Mouse (Mus musculus) heart, postnatal 0 days (tissue): ENCODE measurements around the gene Ick. TPM values are rescaled to one million over a fixed set of nuclear protein-coding genes. Genes with fewer than 3 reads are reported as not detected.

Source experiments
- ATAC-seq: fragments of 200-750 bp; cut with Nextera tagmentation; 2 replicates; pipeline ENCODE4 v1.8.0; 2017; ENCODE audit warnings: low read depth, moderate number of reproducible peaks, moderate library complexity; ENCODE audit not compliant: insufficient read depth
- DNase-seq: peaks from one replicate; pipeline ENCODE4 v3.0.0-alpha.2; 2016; ENCODE audit warnings: low spot score
- H3K27ac ChIP-seq: fragments of 300-500 bp; sonication (generic); 2 replicates; pipeline ENCODE4 v1.5.1; 2014; ENCODE audit warnings: low read depth, mild to moderate bottlenecking
- H3K27me3 ChIP-seq: fragments of 300-500 bp; sonication (generic); 2 replicates; pipeline ENCODE4 v1.6.1; 2014; ENCODE audit warnings: low read length, mixed read lengths; ENCODE audit not compliant: control insufficient read depth, insufficient read depth
- H3K36me3 ChIP-seq: fragments of 300-500 bp; sonication (generic); replicated peaks from 2 replicates; pipeline ENCODE4 v1.6.1; 2014; ENCODE audit warnings: low read length, mixed read lengths; ENCODE audit not compliant: control insufficient read depth, insufficient read depth
- H3K4me1 ChIP-seq: fragments of 300-500 bp; sonication (generic); 2 replicates; pipeline ENCODE4 v1.6.1; 2014; ENCODE audit warnings: antibody characterized with exemption; ENCODE audit not compliant: control insufficient read depth, insufficient read depth
- H3K4me2 ChIP-seq: fragments of 300-500 bp; sonication (generic); 2 replicates; pipeline ENCODE4 v1.6.1; 2014; ENCODE audit warnings: low read depth, mild to moderate bottlenecking, low read length, moderate library complexity
- H3K4me3 ChIP-seq: fragments of 300-500 bp; sonication (generic); 2 replicates; pipeline ENCODE4 v1.5.1; 2014; ENCODE audit warnings: low read depth, low read length
- H3K9ac ChIP-seq: fragments of 300-500 bp; sonication (generic); replicated peaks from 2 replicates; pipeline ENCODE4 v1.6.1; 2014; ENCODE audit warnings: low read depth, low read length, mixed read lengths
- H3K9me3 ChIP-seq: fragments of 300-500 bp; sonication (generic); replicated peaks from 2 replicates; pipeline ENCODE4 v1.6.1; 2016; ENCODE audit warnings: low read length; ENCODE audit not compliant: control insufficient read depth
- CTCF ChIP-seq: IDR thresholded peaks from 2 replicates; pipeline ENCODE4 v1.5.1; 2016; ENCODE audit warnings: antibody characterized with exemption, control low read depth, low read depth
- EP300 ChIP-seq: IDR thresholded peaks from 2 replicates; pipeline ENCODE4 v1.6.1; 2016; ENCODE audit warnings: antibody characterized with exemption, low read depth
- WGBS: fragments of 180-500 bp; shearing (Covaris S2); extraction: QIAGEN DNeasy Blood & Tissue Kit; methylation state at CpG from one replicate; pipeline ENCODE4 v1.1.7; 2014; 5-methylcytosine and 5-hydroxymethylcytosine counted together
- polyA plus RNA-seq: library from polyadenylated mRNA; unstranded; fragments of >200 nt; fragmentation: Nextera tagmentation; extraction: Ambion mirVana; gene quantifications from 2 replicates; pipeline ENCODE4 v1.2.1, GENCODE M21; 2015
- total RNA-seq: library from RNA; depleted of rRNA; stranded (reverse); fragments of >200 nt; gene quantifications from 2 replicates; pipeline ENCODE4 v1.2.3, GENCODE M21; 2014; ENCODE audit warnings: low replicate concordance

The Ick gene
- total and polyA plus RNA-seq, 2 experiments from 2014 or later: 11.4 to 13.8 TPM

GRCm38 (mm10) chr9:78126643-78127042, 17.7 kb downstream of the Ick start:
- no peaks in the 10 kb centered on the region for H3K9me3 ChIP-seq
- no peak overlapping the region for H3K27ac ChIP-seq
- DNase-seq (no peak), ATAC-seq (no peak)
- H3K4me3 ChIP-seq: no peak overlapping the region
- TF ChIP-seq EP300: no peak
- TF ChIP-seq CTCF: no peak
- no peak overlapping the region for H3K4me2 ChIP-seq
- H3K36me3 ChIP-seq: peaks cover 14% of the 10 kb centered on the region
- H3K9ac ChIP-seq: no peak overlapping the region
- H3K27me3 ChIP-seq: no peaks in the 10 kb centered on the region
- 82% methylated on average over 10 of the region's 10 CpGs for WGBS
- peaks cover 25% of the 10 kb centered on the region for H3K4me1 ChIP-seq

DNA sequence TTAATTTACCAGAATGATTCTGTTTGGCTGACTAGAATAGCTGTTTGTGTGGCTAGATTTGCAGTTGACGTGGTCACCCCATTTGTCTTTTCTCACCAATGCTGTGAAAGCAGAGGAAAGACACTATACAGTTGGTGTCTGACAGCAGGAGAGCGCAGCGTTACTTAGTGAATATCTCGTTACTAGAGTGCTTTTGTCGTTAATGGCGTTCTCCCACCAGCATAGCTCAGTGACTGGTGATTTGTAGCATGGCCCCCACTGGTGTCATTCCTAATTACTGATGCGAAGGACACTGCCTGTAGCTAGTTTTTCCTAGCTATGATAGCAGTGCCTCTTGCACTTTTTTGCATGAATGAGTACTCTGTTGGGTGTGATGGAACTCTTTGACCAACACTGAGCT, 26.7 kb downstream of the Ick start:
- H3K9me3 ChIP-seq: no peaks in the 10 kb centered on the region
- H3K4me3 ChIP-seq: no peak overlapping the region
- WGBS: 61% methylated on average over 7 of the region's 7 CpGs
- H3K27me3 ChIP-seq: no peaks in the 10 kb centered on the region
- H3K9ac ChIP-seq: no peak overlapping the region
- ATAC-seq (no peak), DNase-seq (no peak)
- TF ChIP-seq CTCF: no peak
- no peak for TF ChIP-seq EP300
- peaks cover 13% of the 10 kb centered on the region for H3K4me1 ChIP-seq
- H3K36me3 ChIP-seq: peaks cover 49% of the 10 kb centered on the region
- no peak overlapping the region for H3K27ac ChIP-seq
- no peak overlapping the region for H3K4me2 ChIP-seq

DNA sequence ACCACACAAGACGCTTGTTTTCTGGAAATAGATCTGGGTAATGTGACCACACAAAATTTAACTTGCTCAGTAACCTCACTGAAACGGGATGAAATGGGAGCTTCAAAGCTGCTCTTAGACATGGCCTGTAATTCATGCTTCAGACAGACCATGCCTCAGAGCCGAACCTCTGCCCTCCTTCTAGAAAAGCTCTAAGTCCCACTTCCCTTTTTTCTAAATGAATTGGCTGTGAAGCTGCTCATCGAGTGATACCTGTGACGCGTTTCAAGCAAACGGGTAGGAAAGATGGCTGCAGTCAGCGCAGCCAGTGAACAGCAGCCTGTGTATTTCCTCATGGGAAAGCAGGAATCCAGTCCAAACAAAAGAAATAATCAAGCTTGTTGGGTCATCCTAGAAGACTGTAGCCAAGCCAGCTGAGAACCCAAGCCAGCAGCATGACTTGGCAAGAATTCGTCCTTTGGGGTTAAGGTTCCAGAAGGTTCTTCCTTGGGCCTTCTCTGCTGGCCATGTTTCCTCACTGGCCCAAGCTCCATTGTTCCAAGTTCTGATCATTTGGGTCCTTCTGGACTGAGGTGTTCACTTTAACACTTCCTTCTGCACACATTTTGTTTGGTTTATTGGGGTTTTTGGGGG, 29.2 kb downstream of the Ick start:
- Histone ChIP-seq H3K4me3 (no peak overlapping the region), H3K4me1 (peaks cover 13% of the 10 kb centered on the region), H3K36me3 (peaks cover 51% of the 10 kb centered on the region), H3K9ac (no peak overlapping the region), H3K27ac (peak overlapping the region; percentile 95; the same call in 1 of the 2 replicates), H3K9me3 (0 out of 2 replicates have a peak, but pooled peaks cover 6% of the 10 kb centered on the region), H3K4me2 (no peak overlapping the region), H3K27me3 (no peaks in the 10 kb centered on the region)
- ATAC-seq: no peak
- WGBS: 87% methylated on average over 9 of the region's 9 CpGs
- DNase-seq: no peak
- TF ChIP-seq EP300 (no peak), CTCF (no peak)

DNA sequence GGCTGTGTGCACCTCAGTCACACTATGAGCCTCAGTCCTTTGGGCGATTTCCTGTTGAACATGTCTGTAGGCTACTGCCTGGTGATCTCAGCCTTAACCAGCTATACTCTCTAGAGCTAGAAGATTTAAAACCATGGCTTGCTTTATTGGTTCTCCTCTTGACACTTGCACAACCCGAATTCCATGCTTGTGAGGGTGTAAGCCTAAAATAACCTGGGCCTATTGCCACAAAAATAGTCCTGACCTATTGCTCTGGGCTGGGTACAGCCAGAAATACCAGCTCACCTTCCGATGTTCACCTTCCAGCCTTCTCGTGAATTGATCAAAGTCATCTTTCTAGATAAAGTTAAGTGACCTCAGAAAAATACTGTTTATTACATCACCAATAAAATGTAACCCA, 30.5 kb downstream of the Ick start:
- WGBS: 38% methylated on average over 4 of the region's 4 CpGs
- ATAC-seq: peak; percentile 92
- peak; percentile 87 for DNase-seq

GRCm38 (mm10) chr9:78146099-78146498, 37.1 kb downstream of the Ick start:
- Histone ChIP-seq H3K4me1 (peaks cover 18% of the 10 kb centered on the region), H3K9me3 (0 out of 2 replicates have a peak, but pooled peaks cover 6% of the 10 kb centered on the region), H3K36me3 (peaks cover 47% of the 10 kb centered on the region), H3K27ac (no peak overlapping the region), H3K9ac (no peak overlapping the region), H3K4me3 (no peak overlapping the region), H3K4me2 (no peak overlapping the region), H3K27me3 (no peaks in the 10 kb centered on the region)
- TF ChIP-seq CTCF (no peak), EP300 (no peak)
- no peak for DNase-seq
- WGBS: 58% methylated on average over 4 of the region's 4 CpGs
- no peak for ATAC-seq

More for the DNA sequence above, 30.5 kb downstream of the Ick start:
- H3K27ac ChIP-seq: peak overlapping the region; percentile 95
- TF ChIP-seq EP300 (0 out of 2 replicates have a peak, but pooled peaks have one; percentile 33), CTCF (no peak)
- H3K27me3 ChIP-seq: no peaks in the 10 kb centered on the region
- H3K9ac ChIP-seq: no peak overlapping the region
- H3K4me3 ChIP-seq: no peak overlapping the region
- peaks cover 43% of the 10 kb centered on the region for H3K36me3 ChIP-seq
- H3K4me2 ChIP-seq: no peak overlapping the region
- H3K9me3 ChIP-seq: 0 out of 2 replicates have a peak, but pooled peaks cover 6% of the 10 kb centered on the region
- peaks cover 14% of the 10 kb centered on the region for H3K4me1 ChIP-seq

DNA sequence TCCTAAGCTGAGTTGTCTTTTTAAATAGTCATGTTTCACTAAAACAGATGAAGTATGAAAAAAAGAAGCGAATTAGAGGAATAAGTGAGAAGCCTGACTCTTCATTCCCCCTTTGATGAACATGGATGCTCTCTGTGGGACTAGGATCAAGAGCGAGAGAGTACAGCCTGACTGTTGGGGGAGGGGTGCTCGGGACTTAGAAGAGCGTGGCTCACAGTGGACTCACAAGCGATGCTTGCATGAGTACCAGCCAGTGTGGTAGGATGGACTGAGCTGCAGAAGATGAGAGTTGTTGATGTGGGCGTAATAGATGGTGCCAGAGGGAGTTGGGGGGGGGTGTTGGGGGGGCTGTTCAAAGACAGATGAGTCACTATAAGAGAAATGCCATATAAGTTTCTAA, 37.6 kb downstream of the Ick start:
- TF ChIP-seq EP300 (no peak), CTCF (no peak)
- no peak overlapping the region for H3K4me3 ChIP-seq
- no peak for ATAC-seq
- H3K36me3 ChIP-seq: peaks cover 46% of the 10 kb centered on the region
- WGBS: 90% methylated on average over 6 of the region's 6 CpGs
- H3K9ac ChIP-seq: no peak overlapping the region
- no peak overlapping the region for H3K27ac ChIP-seq
- no peak overlapping the region for H3K4me2 ChIP-seq
- peaks cover 18% of the 10 kb centered on the region for H3K4me1 ChIP-seq
- H3K9me3 ChIP-seq: 0 out of 2 replicates have a peak, but pooled peaks cover 6% of the 10 kb centered on the region
- DNase-seq: no peak
- H3K27me3 ChIP-seq: no peaks in the 10 kb centered on the region
